Mouse (Mus musculus) spleen, adult 2 months (tissue): ENCODE measurements around the gene Dmap1.

Source experiments
- CTCF ChIP-seq: fragments of 200-500 bp; IDR thresholded peaks from 2 replicates; pipeline ENCODE4 v1.5.1; 2011; ENCODE audit warnings: mild to moderate bottlenecking, inconsistent platforms; ENCODE audit not compliant: insufficient read depth, insufficient read length, insufficient replicate concordance; ENCODE audit errors: extremely low read depth
- POLR2A ChIP-seq: fragments of 200-500 bp; IDR thresholded peaks from 2 replicates; pipeline ENCODE4 v1.6.1; 2011; ENCODE audit warnings: low read depth, low read length, inconsistent platforms

DNA sequence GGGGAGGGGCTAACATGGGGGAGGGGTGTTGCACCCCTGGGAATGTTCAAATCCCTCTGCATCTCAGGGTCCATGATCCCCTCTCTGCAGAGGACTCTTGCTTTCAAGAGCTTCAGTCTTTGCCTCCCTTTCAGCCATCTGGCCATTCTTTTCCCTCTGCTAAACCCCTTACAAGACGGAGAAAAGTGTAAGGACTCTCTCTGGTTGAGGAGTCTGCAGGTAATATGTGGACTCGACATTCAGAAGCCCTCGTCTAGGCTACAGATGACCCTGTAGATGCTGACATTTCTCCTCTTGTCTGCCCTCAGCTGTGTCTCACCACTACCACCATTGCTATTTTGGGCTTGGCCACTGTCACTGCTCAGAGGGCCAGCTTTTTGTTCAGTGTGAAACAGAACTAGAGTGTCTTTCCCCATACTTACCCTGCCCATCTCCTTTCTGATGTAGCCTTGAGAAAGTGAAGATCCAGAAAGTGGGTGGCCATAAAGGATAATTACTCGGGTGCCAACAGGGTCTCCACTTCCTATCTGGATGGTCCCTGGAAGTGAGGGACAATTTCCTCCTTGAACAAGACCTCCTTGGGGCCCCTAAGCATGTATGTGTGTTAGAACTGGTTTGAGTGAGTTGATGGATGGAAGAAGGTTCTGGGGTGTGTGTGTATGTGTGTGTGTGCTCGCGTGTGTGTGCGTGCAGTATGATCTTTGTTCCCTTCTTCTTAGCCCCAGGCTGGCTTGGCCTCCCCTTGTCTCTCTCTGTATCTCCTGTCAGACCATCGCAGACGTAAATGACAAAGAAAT lies 27.2 kb downstream of the Dmap1 start:
- TF ChIP-seq POLR2A, result no peak
- no peak for TF ChIP-seq CTCF
